Mouse (Mus musculus) embryonic stem cell, embryonic (primary cell): ENCODE measurements around the gene Hoxc11.

ENCODE experiments used
- CTCF ChIA-PET, 4 experiments: fragments of 300-600 bp in 2 of 4; fragments of 350-600 bp in 2 of 4; sonication (Branson Sonifier 250); formaldehyde crosslinking; loops; one replicate each; lab custom pipeline; 2022; ENCODE audit warnings: inconsistent platforms in 2 of 4; lab: Charles Lee
- POLR2A ChIA-PET, 4 experiments: fragments of 300-600 bp in 2 of 4; fragments of 350-600 bp in 2 of 4; sonication (Branson Sonifier 250); formaldehyde crosslinking; loops; one replicate each; lab custom pipeline; 2022; ENCODE audit warnings: antibody characterized with exemption in 4 of 4, inconsistent platforms in 1 of 4; lab: Charles Lee

Hoxc11 gene

GRCm38 (mm10) chr15:102980912-102981311, 26.7 kb downstream of the Hoxc11 start:
- CTCF ChIA-PET, result interaction anchor here (0.6 to 7.4 kb wide), 19 partner anchors 9 to 362 kb away, joined by 3 to 50 read pairs (median 4); partner anchors contain the start of genes Hoxc10 (in 2 of the 4), Hoxc5 (in 2 of the 4) and Hoxc8 (in 1 of the 4)
- POLR2A ChIA-PET, result interaction anchor here (0.6 to 3.4 kb wide), 16 partner anchors 9 to 191 kb away, joined by 3 to 16 read pairs (median 4); partner anchors contain the start of genes Hoxc10 (in 2 of the 4), Hoxc5 (in 2 of the 4) and Hoxc8 (in 2 of the 4)

- ChIA-PET CTCF (interaction anchor here (0.6 to 7.4 kb wide), 27 partner anchors 9 to 361 kb away, joined by 3 to 50 read pairs (median 4); partner anchors contain the start of genes Hoxc10 (in 2 of the 4), Hoxc5 (in 2 of the 4) and Hoxc8 (in 2 of the 4)), POLR2A (interaction anchor here (0.7 to 2.7 kb wide), 24 partner anchors 9 to 333 kb away, joined by 3 to 10 read pairs (median 4); partner anchors contain the start of genes Hoxc5 (in 3 of the 4), Hoxc8 (in 3 of the 4), Hoxc10 (in 2 of the 4) and Smug1 (in 1 of the 4))
Observed at GRCm38 (mm10) chr15:102981379-102982288, 27.4 kb downstream of the Hoxc11 start.

- ChIA-PET CTCF (interaction anchor here in 2 of 4 experiments (0.5 to 7.4 kb wide), 9 partner anchors 9 to 331 kb away, joined by 3 to 50 read pairs (median 7); partner anchors contain the start of genes Hoxc10 (in 1 of the 2) and Hoxc5 (in 1 of the 2)), POLR2A (interaction anchor here in 1 of 4 experiments (0.9 to 1.0 kb wide), 2 partner anchors 16 to 58 kb away, joined by 3 read pairs; no protein-coding TSS in a partner anchor)
Observed at GRCm38 (mm10) chr15:102983716-102984115, 29.5 kb downstream of the Hoxc11 start.

GRCm38 (mm10) chr15:102984521-102984920, 30.3 kb downstream of the Hoxc11 start:
- CTCF ChIA-PET, result interaction anchor here in 3 of 4 experiments (0.5 to 7.3 kb wide), 12 partner anchors 17 to 472 kb away, joined by 3 to 121 read pairs (median 6); partner anchors contain the start of genes Hoxc10 (in 1 of the 3) and Hoxc5 (in 1 of the 3)

GRCm38 (mm10) chr15:102984925-102985324, 30.7 kb downstream of the Hoxc11 start:
- POLR2A ChIA-PET, result interaction anchor here in 3 of 4 experiments (0.5 to 1.5 kb wide), 7 partner anchors 150 to 617 kb away, joined by 3 to 5 read pairs (median 3); partner anchors contain the start of gene Gpr84 (in 1 of the 3)
- CTCF ChIA-PET, result interaction anchor here in 3 of 4 experiments (0.6 to 7.3 kb wide), 14 partner anchors 18 to 472 kb away, joined by 3 to 121 read pairs (median 4); partner anchors contain the start of genes Hoxc10 (in 1 of the 3) and Hoxc5 (in 1 of the 3)

More at GRCm38 (mm10) chr15:102984521-102984920, 30.3 kb downstream of the Hoxc11 start:
- POLR2A ChIA-PET, result interaction anchor here in 3 of 4 experiments (0.5 to 1.5 kb wide), 7 partner anchors 150 to 617 kb away, joined by 3 to 5 read pairs (median 3); partner anchors contain the start of gene Gpr84 (in 1 of the 3)

GRCm38 (mm10) chr15:102987124-102987833, 33.1 kb downstream of the Hoxc11 start:
- ChIA-PET POLR2A (interaction anchor here (0.7 to 2.0 kb wide), 18 partner anchors 9 to 364 kb away, joined by 3 to 6 read pairs (median 4); partner anchors contain the start of gene Hoxc10 (in 1 of the 4)), CTCF (interaction anchor here (0.5 to 7.3 kb wide), 74 partner anchors 9 to 346 kb away, joined by 3 to 121 read pairs (median 4); partner anchors contain the start of genes Hoxc5 (in 3 of the 4), Hoxc10 (in 2 of the 4), Copz1 (in 1 of the 4) and Hoxc6 (in 1 of the 4))

- POLR2A ChIA-PET, result interaction anchor here (0.6 to 2.0 kb wide), 11 partner anchors 9 to 365 kb away, joined by 3 to 6 read pairs (median 4); no protein-coding TSS in a partner anchor
- CTCF ChIA-PET, result interaction anchor here (0.6 to 7.3 kb wide), 62 partner anchors 8 to 332 kb away, joined by 3 to 121 read pairs (median 4); partner anchors contain the start of genes Hoxc5 (in 3 of the 4), Hoxc10 (in 2 of the 4) and Copz1 (in 1 of the 4)
Observed at GRCm38 (mm10) chr15:102988078-102988477, 33.9 kb downstream of the Hoxc11 start.

- POLR2A ChIA-PET, result interaction anchor here (0.5 to 2.3 kb wide), 26 partner anchors 9 to 977 kb away, joined by 3 to 11 read pairs (median 4); partner anchors contain the start of genes Gpr84 (in 1 of the 4) and Hoxc13 (in 1 of the 4)
- CTCF ChIA-PET, result interaction anchor here (0.5 to 7.3 kb wide), 37 partner anchors 9 to 433 kb away, joined by 3 to 121 read pairs (median 5); partner anchors contain the start of genes Hoxc10 (in 1 of the 4), Hoxc11 (in 1 of the 4) and Hoxc5 (in 1 of the 4)
Observed at GRCm38 (mm10) chr15:102990461-102991397, 36.5 kb downstream of the Hoxc11 start, which contains the start of gene Hoxc8. Gene Hoxc8, plus strand, starts transcription at chr15:102990607.

- CTCF ChIA-PET, result interaction anchor here in 2 of 4 experiments (0.6 to 1.4 kb wide), 3 partner anchors 186 to 328 kb away, joined by 3 read pairs; no protein-coding TSS in a partner anchor
- POLR2A ChIA-PET, result interaction anchor here in 1 of 4 experiments (0.6 kb wide), 2 partner anchors 64 to 250 kb away, joined by 3 read pairs; no protein-coding TSS in a partner anchor
Observed at GRCm38 (mm10) chr15:102991782-102992181, 37.6 kb downstream of the Hoxc11 start.

- CTCF ChIA-PET, result interaction anchor here in 2 of 4 experiments (0.5 to 1.4 kb wide), 7 partner anchors 9 to 327 kb away, joined by 3 to 4 read pairs (median 3); no protein-coding TSS in a partner anchor
Observed at GRCm38 (mm10) chr15:102992206-102992605, 38.0 kb downstream of the Hoxc11 start.

GRCm38 (mm10) chr15:102992863-102993262, 38.6 kb downstream of the Hoxc11 start:
- ChIA-PET CTCF (interaction anchor here in 3 of 4 experiments (0.6 to 1.0 kb wide), 4 partner anchors 9 to 180 kb away, joined by 3 to 8 read pairs (median 4); no protein-coding TSS in a partner anchor), POLR2A (interaction anchor here in 1 of 4 experiments (0.7 kb wide), 1 partner anchor 13 kb away, joined by 3 read pairs; no protein-coding TSS in a partner anchor)

More at GRCm38 (mm10) chr15:102992206-102992605, 38.0 kb downstream of the Hoxc11 start:
- POLR2A ChIA-PET, result interaction anchor here in 1 of 4 experiments (0.6 to 0.7 kb wide), 3 partner anchors 13 to 250 kb away, joined by 3 read pairs; no protein-coding TSS in a partner anchor

GRCm38 (mm10) chr15:102996548-102996947, 42.3 kb downstream of the Hoxc11 start:
- CTCF ChIA-PET, result interaction anchor here (0.6 to 3.5 kb wide), 11 partner anchors 9 to 187 kb away, joined by 3 to 25 read pairs (median 5); no protein-coding TSS in a partner anchor
- POLR2A ChIA-PET, result interaction anchor here in 3 of 4 experiments (0.7 to 1.8 kb wide), 12 partner anchors 9 to 265 kb away, joined by 3 to 8 read pairs (median 4); partner anchors contain the start of gene Hoxc10 (in 1 of the 3)

GRCm38 (mm10) chr15:102997431-102997830, 43.2 kb downstream of the Hoxc11 start:
- POLR2A ChIA-PET, result interaction anchor here in 3 of 4 experiments (0.7 to 1.8 kb wide), 12 partner anchors 9 to 308 kb away, joined by 3 to 6 read pairs (median 4); partner anchors contain the start of gene Hoxc10 (in 1 of the 3)
- CTCF ChIA-PET, result interaction anchor here (0.6 to 3.5 kb wide), 13 partner anchors 9 to 316 kb away, joined by 3 to 25 read pairs (median 4); no protein-coding TSS in a partner anchor

GRCm38 (mm10) chr15:102997939-102998355, 43.7 kb downstream of the Hoxc11 start, which contains the start of gene Hoxc6:
Gene Hoxc6, plus strand, starts transcription at chr15:102998257.
- CTCF ChIA-PET, result interaction anchor here (0.6 to 3.5 kb wide), 12 partner anchors 10 to 316 kb away, joined by 3 to 24 read pairs (median 4); partner anchors contain the start of genes Hoxc10 (in 1 of the 4) and Hoxc5 (in 1 of the 4)
- POLR2A ChIA-PET, result interaction anchor here in 1 of 4 experiments (0.9 to 2.4 kb wide), 6 partner anchors 9 to 175 kb away, joined by 3 to 11 read pairs (median 4); no protein-coding TSS in a partner anchor
